Mouse (Mus musculus) midbrain, embryonic 11.5 days (tissue): ENCODE results near the gene Nudt3. TPM values are rescaled to one million over a fixed set of nuclear protein-coding genes. Genes with fewer than 3 reads are reported as not detected.

Experiments
- ATAC-seq: fragments of 200-750 bp; cut with Nextera tagmentation; 2 replicates; pipeline ENCODE4 v1.8.0; 2017; ENCODE audit warnings: moderate TSS enrichment, moderate library complexity; ENCODE audit not compliant: low FRiP score
- DNase-seq: peaks from one replicate; pipeline ENCODE4 v3.0.0; 2015; ENCODE audit warnings: low spot score; ENCODE audit errors: missing footprints
- H3K27ac ChIP-seq: fragments of 300-500 bp; sonication (generic); 2 replicates; pipeline ENCODE4 v1.5.1; 2014; ENCODE audit warnings: low read depth, low read length
- H3K27me3 ChIP-seq: fragments of 300-500 bp; sonication (generic); 2 replicates; pipeline ENCODE4 v1.6.1; 2014; ENCODE audit warnings: mild to moderate bottlenecking, low read length, moderate library complexity, mixed read lengths; ENCODE audit not compliant: control insufficient read depth, insufficient read depth
- H3K36me3 ChIP-seq: fragments of 300-500 bp; sonication (generic); 2 replicates; pipeline ENCODE4 v1.6.1; 2014; ENCODE audit warnings: mild to moderate bottlenecking, low read length, moderate library complexity, mixed read lengths; ENCODE audit not compliant: control insufficient read depth, insufficient read depth
- H3K4me1 ChIP-seq: fragments of 300-500 bp; sonication (generic); 2 replicates; pipeline ENCODE4 v1.6.1; 2014; ENCODE audit warnings: low read length; ENCODE audit not compliant: control insufficient read depth, insufficient read depth
- H3K4me2 ChIP-seq: fragments of 300-500 bp; sonication (generic); 2 replicates; pipeline ENCODE4 v1.6.1; 2014; ENCODE audit warnings: mild to moderate bottlenecking, moderate library complexity
- H3K4me3 ChIP-seq: fragments of 300-500 bp; sonication (generic); 2 replicates; pipeline ENCODE4 v1.5.1; 2014; ENCODE audit warnings: low read depth, low read length
- H3K9ac ChIP-seq: fragments of 300-500 bp; sonication (generic); 2 replicates; pipeline ENCODE4 v1.6.1; 2014; ENCODE audit warnings: low read length
- H3K9me3 ChIP-seq: fragments of 300-500 bp; sonication (generic); 2 replicates; pipeline ENCODE4 v1.6.1; 2016; ENCODE audit warnings: low read length; ENCODE audit not compliant: control insufficient read depth
- WGBS: fragments of 180-500 bp; shearing (Covaris S2); extraction: QIAGEN DNeasy Blood & Tissue Kit; methylation state at CpG from one replicate; pipeline ENCODE4 v1.1.7; 2014; 5-methylcytosine and 5-hydroxymethylcytosine counted together
- polyA plus RNA-seq: library from polyadenylated mRNA; unstranded; fragments of >200 nt; fragmentation: Nextera tagmentation; extraction: Ambion mirVana; gene quantifications from 2 replicates; pipeline ENCODE4 v1.2.1, GENCODE M21; 2014

Nudt3 gene
- polyA plus RNA-seq = 44.5 and 46.0 TPM in 2 replicates

GRCm38 (mm10) chr17:27623360-27624326 lies at the start of gene Nudt3:
Gene Nudt3 (minus strand): TSS chr17:27623495.
- peak within 1 kb of the TSS; percentile 97 for H3K9ac ChIP-seq
- H3K9me3 ChIP-seq = no peaks in the 10 kb centered on the region
- WGBS = 9% methylated on average over 84 of the region's 91 CpGs
- H3K36me3 ChIP-seq = no peaks in the 10 kb centered on the region
- H3K4me3 ChIP-seq = peak within 1 kb of the TSS; percentile 67
- ATAC-seq (peak; percentile 89), DNase-seq (peak; percentile 99)
- peak within 1 kb of the TSS; percentile 63 for H3K4me2 ChIP-seq
- H3K4me1 ChIP-seq = peaks cover 26% of the 10 kb centered on the region
- no peaks in the 10 kb centered on the region for H3K27me3 ChIP-seq
- peak within 1 kb of the TSS; percentile 90 for H3K27ac ChIP-seq

- ATAC-seq = no peak
- 87% methylated on average over 6 of the region's 6 CpGs for WGBS
- H3K36me3 ChIP-seq = no peaks in the 10 kb centered on the region
- peak; percentile 17 for DNase-seq
- no peaks in the 10 kb centered on the region for H3K9me3 ChIP-seq
- H3K4me3 ChIP-seq = no peak overlapping the region
- no peaks in the 10 kb centered on the region for H3K27me3 ChIP-seq
- no peak overlapping the region for H3K9ac ChIP-seq
- no peaks in the 10 kb centered on the region for H3K4me1 ChIP-seq
- H3K27ac ChIP-seq = no peak overlapping the region
- no peak overlapping the region for H3K4me2 ChIP-seq
These were observed 48.4 kb upstream of the Nudt3 start for GRCm38 (mm10) chr17:27671720-27672119.

- WGBS = 79% methylated on average over 7 of the region's 7 CpGs
- Histone ChIP-seq H3K27ac (no peak overlapping the region), H3K9me3 (no peaks in the 10 kb centered on the region), H3K9ac (no peak overlapping the region), H3K4me2 (no peak overlapping the region), H3K4me1 (peaks cover 12% of the 10 kb centered on the region), H3K4me3 (no peak overlapping the region), H3K36me3 (no peaks in the 10 kb centered on the region), H3K27me3 (peaks cover 16% of the 10 kb centered on the region)
- ATAC-seq = no peak
- DNase-seq = no peak
These were observed 35.5 kb upstream of the Nudt3 start for GRCm38 (mm10) chr17:27658767-27659166.

- WGBS = 82% methylated on average over 8 of the region's 8 CpGs
These were observed 33.8 kb upstream of the Nudt3 start for GRCm38 (mm10) chr17:27657123-27657522.

GRCm38 (mm10) chr17:27656414-27656813 lies 33.1 kb upstream of the Nudt3 start:
- Histone ChIP-seq H3K9me3 (no peaks in the 10 kb centered on the region), H3K9ac (no peak overlapping the region), H3K4me1 (peaks cover 12% of the 10 kb centered on the region), H3K4me2 (no peak overlapping the region), H3K4me3 (no peak overlapping the region), H3K27ac (no peak overlapping the region), H3K27me3 (peaks cover 16% of the 10 kb centered on the region), H3K36me3 (no peaks in the 10 kb centered on the region)
- DNase-seq (no peak), ATAC-seq (no peak)
- WGBS = 29% methylated on average over 5 of the region's 5 CpGs

More at GRCm38 (mm10) chr17:27657123-27657522, 33.8 kb upstream of the Nudt3 start:
- Histone ChIP-seq H3K9me3 (no peaks in the 10 kb centered on the region), H3K9ac (no peak overlapping the region), H3K36me3 (no peaks in the 10 kb centered on the region), H3K27me3 (peaks cover 16% of the 10 kb centered on the region), H3K4me3 (no peak overlapping the region), H3K4me2 (no peak overlapping the region), H3K27ac (no peak overlapping the region), H3K4me1 (peaks cover 12% of the 10 kb centered on the region)
- DNase-seq (no peak), ATAC-seq (no peak)

GRCm38 (mm10) chr17:27656011-27656399 lies 32.7 kb upstream of the Nudt3 start:
- Histone ChIP-seq H3K4me1 (peaks cover 12% of the 10 kb centered on the region), H3K27me3 (peaks cover 16% of the 10 kb centered on the region), H3K4me3 (peak overlapping the region; percentile 50), H3K4me2 (peak overlapping the region; percentile 88), H3K9ac (peak overlapping the region; percentile 60; the same call in 1 of the 2 replicates), H3K36me3 (no peaks in the 10 kb centered on the region), H3K27ac (no peak overlapping the region), H3K9me3 (no peaks in the 10 kb centered on the region)
- DNase-seq (no peak), ATAC-seq (no peak)
- 5% methylated on average over 14 of the region's 14 CpGs for WGBS

- no peak within 1 kb of the TSS for H3K27ac ChIP-seq
- 2% methylated on average over 47 of the region's 65 CpGs for WGBS
- no peaks in the 10 kb centered on the region for H3K9me3 ChIP-seq
- DNase-seq = peak; percentile 93
- H3K9ac ChIP-seq = peak within 1 kb of the TSS; percentile 60
- peak within 1 kb of the TSS; percentile 50 for H3K4me3 ChIP-seq
- peaks cover 12% of the 10 kb centered on the region for H3K4me1 ChIP-seq
- ATAC-seq = peak; percentile 80
- H3K27me3 ChIP-seq = peaks cover 16% of the 10 kb centered on the region
- H3K36me3 ChIP-seq = no peaks in the 10 kb centered on the region
- peak within 1 kb of the TSS; percentile 88 for H3K4me2 ChIP-seq
These were observed 32.1 kb upstream of the Nudt3 start, which contains the start of gene Pacsin1 for GRCm38 (mm10) chr17:27655089-27656010. Gene Pacsin1 (plus strand): TSS chr17:27655509.

- no peaks in the 10 kb centered on the region for H3K36me3 ChIP-seq
- H3K27me3 ChIP-seq = peaks cover 16% of the 10 kb centered on the region
- 81% methylated on average over 10 of the region's 10 CpGs for WGBS
- no peak for DNase-seq
- peaks cover 12% of the 10 kb centered on the region for H3K4me1 ChIP-seq
- H3K4me2 ChIP-seq = no peak overlapping the region
- no peaks in the 10 kb centered on the region for H3K9me3 ChIP-seq
- no peak overlapping the region for H3K4me3 ChIP-seq
- H3K27ac ChIP-seq = no peak overlapping the region
- no peak for ATAC-seq
- H3K9ac ChIP-seq = no peak overlapping the region
These were observed 30.1 kb upstream of the Nudt3 start for GRCm38 (mm10) chr17:27653253-27653959.
